Mouse (Mus musculus): ENCODE measurements around the gene Prl8a9. TPM values are rescaled to one million over a fixed set of nuclear protein-coding genes. Genes with fewer than 3 reads are reported as not detected.

Prl8a9 gene
- total RNA-seq (2023; ENCODE audit: inconsistent age) = not detected in 4 replicates

DNA sequence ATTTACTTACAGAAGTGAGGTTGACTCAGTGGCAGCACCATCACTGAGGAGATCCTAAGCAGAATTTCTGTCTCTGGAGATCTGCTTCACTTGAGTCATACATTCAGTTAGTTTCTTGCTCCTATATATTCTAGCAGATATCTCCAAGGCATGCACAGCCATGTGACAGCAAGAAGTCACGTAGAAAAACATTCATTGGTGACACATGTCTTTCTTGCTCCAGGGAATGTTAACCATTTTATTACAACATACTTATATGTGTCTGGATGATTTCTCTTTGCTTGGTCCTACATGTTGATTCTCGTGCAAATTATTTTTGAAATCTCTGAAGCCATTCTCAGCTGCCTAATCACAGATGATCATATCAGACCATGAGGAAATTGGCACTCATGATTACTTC, at the start of gene Prl8a9:
Prl8a9 (minus strand) TSS at position 101 of the 400 bp plus-strand sequence.

GRCm38 (mm10) chr13:27610482-27610881, 46.1 kb upstream of the Prl8a9 start, which contains the start of gene Prl7b1:
Gene Prl7b1 (minus strand): TSS chr13:27610582.

DNA sequence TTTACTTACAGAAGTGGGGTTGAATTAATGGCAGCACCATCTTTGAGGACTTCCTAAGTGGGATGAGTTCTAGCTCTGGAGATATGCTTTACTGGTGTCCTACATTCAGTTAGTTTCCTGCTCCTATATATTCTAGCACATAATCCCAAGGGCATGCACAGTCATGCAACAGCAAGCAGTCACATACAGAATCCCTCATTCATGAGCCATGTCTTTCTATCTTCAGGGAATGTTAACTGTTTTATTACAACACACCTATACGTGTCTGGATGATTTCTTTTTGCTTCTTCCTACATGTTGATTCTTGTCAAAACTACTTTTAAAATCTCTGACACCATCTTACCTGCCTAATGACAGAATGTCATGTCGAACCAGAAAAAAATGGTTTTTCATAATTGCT, 17.7 kb upstream of the Prl8a9 start, which contains the start of gene Prl8a1:
Prl8a1 (minus strand) TSS at position 101 of the 400 bp plus-strand sequence.

DNA sequence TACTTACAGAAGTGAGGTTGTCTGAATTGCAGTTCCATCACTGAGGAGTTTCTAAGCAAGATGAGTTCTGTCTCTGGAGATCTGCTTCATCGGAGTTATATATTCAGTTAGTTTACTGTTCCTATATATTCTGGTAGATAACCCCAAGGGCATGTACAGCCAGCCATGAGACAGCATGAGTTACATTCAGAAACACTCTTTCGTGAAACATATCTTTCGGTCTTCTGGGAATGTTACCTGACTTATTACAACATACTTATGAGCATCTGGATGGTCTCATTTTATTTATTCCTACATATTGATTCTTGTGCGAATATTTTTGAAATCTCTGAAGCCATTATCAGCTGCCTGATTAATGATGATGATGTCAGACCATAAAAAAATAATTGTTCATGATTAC, 51.3 kb downstream of the Prl8a9 start, which contains the start of gene Prl8a8:
Prl8a8 (minus strand) TSS at position 101 of the 400 bp plus-strand sequence.

Other genes starting within 250 kb of the Prl8a9 start
- gene Prl8a2, start 218.9 kb downstream of the Prl8a9 start, total RNA-seq (2023; ENCODE audit: inconsistent age) = not detected in 4 replicates
- gene Prl2b1, start 173.8 kb downstream of the Prl8a9 start, total RNA-seq (2023; ENCODE audit: inconsistent age) = not detected in 4 replicates
- gene Prl8a6, start 125.9 kb downstream of the Prl8a9 start, total RNA-seq (2023; ENCODE audit: inconsistent age) = not detected in 4 replicates
- not detected in 4 replicates for gene Prl8a8, start 51.4 kb downstream of the Prl8a9 start, total RNA-seq (2023; ENCODE audit: inconsistent age)
- gene Prl8a1, start 17.6 kb upstream of the Prl8a9 start, total RNA-seq (2023; ENCODE audit: inconsistent age) = not detected in 4 replicates
- not detected in 4 replicates for gene Prl7b1, start 46.0 kb upstream of the Prl8a9 start, total RNA-seq (2023; ENCODE audit: inconsistent age)
- not detected in 4 replicates for gene Prl7a1, start 77.9 kb upstream of the Prl8a9 start, total RNA-seq (2023; ENCODE audit: inconsistent age)
- not detected in 4 replicates for gene Prl7a2, start 103.4 kb upstream of the Prl8a9 start, total RNA-seq (2023; ENCODE audit: inconsistent age)
- not detected in 4 replicates for gene Prl7d1, start 152.1 kb upstream of the Prl8a9 start, total RNA-seq (2023; ENCODE audit: inconsistent age)
- gene Prl7c1, start 216.2 kb upstream of the Prl8a9 start, total RNA-seq (2023; ENCODE audit: inconsistent age) = not detected in 4 replicates
- not detected in 4 replicates for gene Prl2a1, start 237.0 kb upstream of the Prl8a9 start, total RNA-seq (2023; ENCODE audit: inconsistent age)

Measured in B cell, adult (primary cell).